Mouse (Mus musculus): ENCODE measurements at regions not wholly inside any gene's neighbourhood (a gene's known extent, or its start where the extent isn't known, plus 50 kb on each side); places are given as distances from the start of the nearest gene placed in this dataset.
A peak's percentile ranks its signal among the peaks of the same experiment; 100 is the strongest.
"Not testable (repeated sequence)": the region's sequence is repeated elsewhere in the genome, so short reads cannot be mapped to it uniquely, and the experiment has no call there.

- Histone ChIP-seq H3K4me2 (0 out of 2 replicates have a peak overlapping the region, but pooled peaks have one; percentile 14), H3K36me3 (no peaks in the 10 kb centered on the region), H3K9me3 (replicated peaks) (no peaks in the 10 kb centered on the region), H3K27me3 (no peaks in the 10 kb centered on the region), H3K4me3 (no peak overlapping the region), H3K9ac (no peak overlapping the region), H3K4me1 (replicated peaks) (no peaks in the 10 kb centered on the region), H3K27ac (no peak overlapping the region)
- ATAC-seq (replicated peaks; ENCODE audit: insufficient number of reproducible peaks, insufficient read depth, low FRiP score, low read depth): no peak
- WGBS: 25% methylated on average over 5 of the region's 5 CpGs
These were observed 127.2 kb upstream of the Otx2 start for GRCm38 (mm10) chr14:48800857-48801256.

- Histone ChIP-seq H3K27ac (no peak overlapping the region), H3K4me1 (replicated peaks) (no peaks in the 10 kb centered on the region), H3K9ac (no peak overlapping the region), H3K9me3 (replicated peaks) (no peaks in the 10 kb centered on the region), H3K4me3 (no peak overlapping the region), H3K4me2 (no peak overlapping the region), H3K27me3 (no peaks in the 10 kb centered on the region), H3K36me3 (no peaks in the 10 kb centered on the region)
- whole genome bisulfite sequencing: 73% methylated on average over 4 of the region's 4 CpGs
- no peak for ATAC-seq (replicated peaks; ENCODE audit: insufficient number of reproducible peaks, insufficient read depth, low FRiP score, low read depth)
These were observed 126.5 kb upstream of the Otx2 start for GRCm38 (mm10) chr14:48800100-48800449.

GRCm38 (mm10) chr14:48799442-48800099 is 126.0 kb upstream of the Otx2 start:
- 59% methylated on average over 10 of the region's 10 CpGs for WGBS
- no peak for ATAC-seq (replicated peaks; ENCODE audit: insufficient number of reproducible peaks, insufficient read depth, low FRiP score, low read depth)
- no peaks in the 10 kb centered on the region for H3K4me1 ChIP-seq (replicated peaks)

GRCm38 (mm10) chr14:48791507-48791906 is 117.9 kb upstream of the Otx2 start:
- ATAC-seq (replicated peaks; ENCODE audit: insufficient number of reproducible peaks, insufficient read depth, low FRiP score, low read depth): no peak
- 75% methylated on average over 5 of the region's 5 CpGs for WGBS

More at GRCm38 (mm10) chr14:48799442-48800099, 126.0 kb upstream of the Otx2 start:
- H3K4me3 ChIP-seq: no peak overlapping the region
- no peaks in the 10 kb centered on the region for H3K36me3 ChIP-seq
- no peak overlapping the region for H3K4me2 ChIP-seq
- H3K9ac ChIP-seq: no peak overlapping the region
- H3K9me3 ChIP-seq (replicated peaks): no peaks in the 10 kb centered on the region
- H3K27ac ChIP-seq: no peak overlapping the region
- no peaks in the 10 kb centered on the region for H3K27me3 ChIP-seq

GRCm38 (mm10) chr14:48779327-48779726 is 105.7 kb upstream of the Otx2 start:
- Histone ChIP-seq H3K9ac (no peak overlapping the region), H3K27ac (no peak overlapping the region), H3K4me3 (no peak overlapping the region), H3K4me1 (replicated peaks) (no peaks in the 10 kb centered on the region), H3K4me2 (no peak overlapping the region), H3K9me3 (replicated peaks) (no peaks in the 10 kb centered on the region), H3K27me3 (no peaks in the 10 kb centered on the region), H3K36me3 (no peaks in the 10 kb centered on the region)
- no peak for ATAC-seq (replicated peaks; ENCODE audit: insufficient number of reproducible peaks, insufficient read depth, low FRiP score, low read depth)
- 73% methylated on average over 1 of the region's 1 CpGs for WGBS

More at GRCm38 (mm10) chr14:48791507-48791906, 117.9 kb upstream of the Otx2 start:
- Histone ChIP-seq H3K9me3 (replicated peaks) (no peaks in the 10 kb centered on the region), H3K36me3 (no peaks in the 10 kb centered on the region), H3K27ac (no peak overlapping the region), H3K27me3 (no peaks in the 10 kb centered on the region), H3K4me3 (no peak overlapping the region), H3K4me1 (replicated peaks) (no peaks in the 10 kb centered on the region), H3K9ac (no peak overlapping the region), H3K4me2 (no peak overlapping the region)

GRCm38 (mm10) chr14:48770832-48771231 is 97.2 kb upstream of the Otx2 start:
- 70% methylated on average over 9 of the region's 9 CpGs for WGBS
- Histone ChIP-seq H3K4me2 (no peak overlapping the region), H3K9me3 (replicated peaks) (no peaks in the 10 kb centered on the region), H3K36me3 (no peaks in the 10 kb centered on the region), H3K4me3 (no peak overlapping the region), H3K27ac (no peak overlapping the region), H3K4me1 (replicated peaks) (no peaks in the 10 kb centered on the region), H3K9ac (no peak overlapping the region), H3K27me3 (no peaks in the 10 kb centered on the region)
- ATAC-seq (replicated peaks; ENCODE audit: insufficient number of reproducible peaks, insufficient read depth, low FRiP score, low read depth): no peak

- ATAC-seq (replicated peaks; ENCODE audit: insufficient number of reproducible peaks, insufficient read depth, low FRiP score, low read depth): no peak
- no peak overlapping the region for H3K27ac ChIP-seq
- H3K9me3 ChIP-seq (replicated peaks): no peaks in the 10 kb centered on the region
- H3K9ac ChIP-seq: no peak overlapping the region
- H3K4me3 ChIP-seq: no peak overlapping the region
- no peaks in the 10 kb centered on the region for H3K4me1 ChIP-seq (replicated peaks)
- no peaks in the 10 kb centered on the region for H3K27me3 ChIP-seq
- 72% methylated on average over 5 of the region's 5 CpGs for WGBS
- no peak overlapping the region for H3K4me2 ChIP-seq
- no peaks in the 10 kb centered on the region for H3K36me3 ChIP-seq
These were observed 89.1 kb upstream of the Otx2 start for GRCm38 (mm10) chr14:48762691-48763090.

GRCm38 (mm10) chr14:48761002-48761648 is 87.5 kb upstream of the Otx2 start:
- no peak overlapping the region for H3K4me2 ChIP-seq
- no peak overlapping the region for H3K4me3 ChIP-seq
- no peaks in the 10 kb centered on the region for H3K4me1 ChIP-seq (replicated peaks)
- no peaks in the 10 kb centered on the region for H3K9me3 ChIP-seq (replicated peaks)
- 71% methylated on average over 7 of the region's 7 CpGs for WGBS
- H3K27me3 ChIP-seq: no peaks in the 10 kb centered on the region
- H3K36me3 ChIP-seq: no peaks in the 10 kb centered on the region
- H3K27ac ChIP-seq: no peak overlapping the region
- no peak overlapping the region for H3K9ac ChIP-seq
- no peak for ATAC-seq (replicated peaks; ENCODE audit: insufficient number of reproducible peaks, insufficient read depth, low FRiP score, low read depth)

- not testable (repeated sequence) for H3K36me3 ChIP-seq
- WGBS: 88% methylated on average over 5 of the region's 5 CpGs
These were observed 81.5 kb upstream of the Otx2 start for GRCm38 (mm10) chr14:48755096-48755495.

GRCm38 (mm10) chr14:48754080-48754720 is 80.6 kb upstream of the Otx2 start:
- ATAC-seq (replicated peaks; ENCODE audit: insufficient number of reproducible peaks, insufficient read depth, low FRiP score, low read depth): no peak
- Histone ChIP-seq H3K9ac (no peak overlapping the region), H3K4me3 (no peak overlapping the region), H3K27me3 (peaks cover 11% of the 10 kb centered on the region), H3K36me3 (no peaks in the 10 kb centered on the region), H3K4me1 (replicated peaks) (peaks cover 4% of the 10 kb centered on the region; the same call in 1 of the 2 replicates), H3K4me2 (no peak overlapping the region), H3K9me3 (replicated peaks) (no peaks in the 10 kb centered on the region), H3K27ac (no peak overlapping the region)
- 42% methylated on average over 11 of the region's 11 CpGs for WGBS

More at GRCm38 (mm10) chr14:48755096-48755495, 81.5 kb upstream of the Otx2 start:
- not testable (repeated sequence) for H3K9ac ChIP-seq; H3K9me3 ChIP-seq (replicated peaks); H3K27ac ChIP-seq; H3K4me3 ChIP-seq; ATAC-seq (replicated peaks; ENCODE audit: insufficient number of reproducible peaks, insufficient read depth, low FRiP score, low read depth); H3K4me2 ChIP-seq; H3K4me1 ChIP-seq (replicated peaks)
- H3K27me3 ChIP-seq: peaks cover 11% of the 10 kb centered on the region

GRCm38 (mm10) chr14:48753517-48754079 is 80.0 kb upstream of the Otx2 start:
- H3K4me2 ChIP-seq: no peak overlapping the region
- ATAC-seq (replicated peaks; ENCODE audit: insufficient number of reproducible peaks, insufficient read depth, low FRiP score, low read depth): no peak

More at GRCm38 (mm10) chr14:48753517-48754079, 80.0 kb upstream of the Otx2 start:
- no peak overlapping the region for H3K9ac ChIP-seq
- peaks cover 11% of the 10 kb centered on the region for H3K27me3 ChIP-seq
- no peak overlapping the region for H3K4me3 ChIP-seq
- no peak overlapping the region for H3K27ac ChIP-seq
- WGBS: 46% methylated on average over 10 of the region's 10 CpGs
- no peaks in the 10 kb centered on the region for H3K36me3 ChIP-seq
- H3K4me1 ChIP-seq (replicated peaks): peaks cover 4% of the 10 kb centered on the region; the same call in 1 of the 2 replicates
- no peaks in the 10 kb centered on the region for H3K9me3 ChIP-seq (replicated peaks)
